Comparison of ENCODE assay signal across 8 mouse cellular contexts in genomic region chr7:67549073-67549561, GRCm38 (mm10).
DNase-seq lines count a peak whose midpoint lies in the region; ATAC-seq and TF ChIP-seq lines count a peak whose summit lies in the region.

No protein-coding gene starts in this region.

- H3K27me3 ChIP-seq in intestine, postnatal 0 days (replicated peaks; ENCODE audit: control insufficient read depth, insufficient read depth, low read length): no peaks in the 10 kb centered on the region
- no peaks in the 10 kb centered on the region for H3K27me3 ChIP-seq in midbrain, embryonic 15.5 days (replicated peaks)
- H3K27me3 ChIP-seq in spleen, adult 2 months (ENCODE audit: control insufficient read depth, insufficient read depth, low read length): no peaks in the 10 kb centered on the region

- 23% methylated on average over 6 of the region's 6 CpGs for WGBS in intestine, postnatal 0 days
- WGBS in midbrain, embryonic 15.5 days: 22% methylated on average over 6 of the region's 6 CpGs
- 40% methylated on average over 6 of the region's 6 CpGs for WGBS in spleen, adult 2 months

- H3K4me1 ChIP-seq in intestine, postnatal 0 days (replicated peaks; ENCODE audit: control insufficient read depth, insufficient read depth, low read length): no peaks in the 10 kb centered on the region
- H3K4me1 ChIP-seq in midbrain, embryonic 15.5 days: 0 out of 2 replicates have a peak, but pooled peaks cover 7% of the 10 kb centered on the region
- no peaks in the 10 kb centered on the region for H3K4me1 ChIP-seq in spleen, adult 2 months (ENCODE audit: control insufficient read depth, insufficient read depth, insufficient read length)

- H3K9ac ChIP-seq in intestine, postnatal 0 days (ENCODE audit: low read depth, low read length): no peak overlapping the region
- no peak overlapping the region for H3K9ac ChIP-seq in midbrain, embryonic 15.5 days

- no peak overlapping the region; the same call in 1 of the 2 replicates for H3K27ac ChIP-seq in intestine, postnatal 0 days (ENCODE audit: low read depth, low read length)
- H3K27ac ChIP-seq in midbrain, embryonic 15.5 days: peak overlapping the region; percentile 30; the same call in 1 of the 2 replicates
- H3K27ac ChIP-seq in spleen, adult 2 months (ENCODE audit: insufficient read depth, low read length): no peak overlapping the region

- no peaks in the 10 kb centered on the region for H3K36me3 ChIP-seq in intestine, postnatal 0 days (ENCODE audit: control insufficient read depth, insufficient read depth)
- H3K36me3 ChIP-seq in midbrain, embryonic 15.5 days (replicated peaks): no peaks in the 10 kb centered on the region
- no peaks in the 10 kb centered on the region for H3K36me3 ChIP-seq in spleen, adult 2 months (ENCODE audit: control insufficient read depth, insufficient read depth, low read length)

- no peak overlapping the region for H3K4me2 ChIP-seq in intestine, postnatal 0 days (replicated peaks; ENCODE audit: low read depth)
- no peak overlapping the region for H3K4me2 ChIP-seq in midbrain, embryonic 15.5 days

- intact Hi-C loops in left cerebral cortex, postnatal 14 days (cut with DNase I): no loop called here

- TF ChIP-seq CTCF in intestine, postnatal 0 days (IDR thresholded peaks at IDR 0.05; ENCODE audit: low read depth): peak; percentile 84
- peak; percentile 44; the same call in 1 of the 2 replicates for TF ChIP-seq CTCF in spleen, adult 2 months (IDR thresholded peaks at IDR 0.05; ENCODE audit: extremely low read depth, insufficient read depth, insufficient read length, insufficient replicate concordance)

- 0 out of 2 replicates have a peak, but pooled peaks have one; percentile 17 for ATAC-seq in granulocyte monocyte progenitor cell, adult 5-6 weeks (replicated peaks; ENCODE audit: poor library complexity, severe bottlenecking)
- ATAC-seq in intestine, postnatal 0 days: peak; percentile 33; the same call in 1 of the 2 replicates
- peak; percentile 88 for ATAC-seq in midbrain, embryonic 15.5 days (replicated peaks)
- ATAC-seq in erythroblast, adult 5-6 weeks (replicated peaks; ENCODE audit: low FRiP score, poor library complexity, severe bottlenecking): no peak

- no peak for TF ChIP-seq POLR2A in spleen, adult 2 months (IDR thresholded peaks at IDR 0.05; ENCODE audit: low read depth, low read length)

- peak; percentile 92 for DNase-seq in adrenal gland, postnatal 14 days
- DNase-seq in embryo, embryonic 9.5 days (ENCODE audit: extremely low spot score): peak; percentile 34
- peak; percentile 89 to 95 for DNase-seq in left cerebral cortex, postnatal 14 days (ENCODE audit: low spot score in 2 of 2)
- DNase-seq in spleen, adult 2 months (ENCODE audit: low read depth in 1 of 2, low spot score in 2 of 2): peak in 1 of 2 experiments; percentile 18

- H3K9me3 ChIP-seq in intestine, postnatal 0 days (ENCODE audit: control insufficient read depth): no peaks in the 10 kb centered on the region
- H3K9me3 ChIP-seq in midbrain, embryonic 15.5 days: no peaks in the 10 kb centered on the region

- no peak overlapping the region for H3K4me3 ChIP-seq in intestine, postnatal 0 days (ENCODE audit: low read depth, low read length)
- no peak overlapping the region for H3K4me3 ChIP-seq in midbrain, embryonic 15.5 days
- H3K4me3 ChIP-seq in spleen, adult 2 months (ENCODE audit: extremely low read depth, insufficient read depth, insufficient read length): no peak overlapping the region
